Mouse (Mus musculus) heart, adult 2 months (tissue): ENCODE measurements around the gene Nrap.

ENCODE experiments used
- CTCF ChIP-seq: fragments of 200-600 bp; IDR thresholded peaks from 2 replicates; pipeline ENCODE4 v1.8.1; 2022; ENCODE audit warnings: antibody characterized with exemption, mild to moderate bottlenecking, moderate library complexity
- POLR2A ChIP-seq: fragments of 200-500 bp; IDR thresholded peaks from 2 replicates; pipeline ENCODE4 v1.6.1; 2011; ENCODE audit warnings: mild to moderate bottlenecking, low read depth, low read length, control low read depth; ENCODE audit not compliant: insufficient read depth

- TF ChIP-seq CTCF: no peak
- no peak for TF ChIP-seq POLR2A
Observed at GRCm38 (mm10) chr19:56381407-56381806, 8.4 kb downstream of the Nrap start.
